Mouse (Mus musculus) adrenal gland, adult 2 months (tissue): ENCODE results near the gene 1700020A23Rik. TPM values are rescaled to one million over a fixed set of nuclear protein-coding genes. Genes with fewer than 3 reads are reported as not detected.

ENCODE experiments used
- DNase-seq: peaks from one replicate; pipeline ENCODE4 v3.0.0; 2021
- polyA plus RNA-seq: library from polyadenylated mRNA; depleted of rRNA; stranded (reverse); fragments of >200 nt; gene quantifications from 2 replicates; pipeline ENCODE4 v1.2.3, GENCODE M21; 2012; rRNA removed
- total RNA-seq, 2 experiments: library from RNA; stranded (reverse); gene quantifications; 2 replicates each; pipeline ENCODE4 v1.2.3; 2021

The 1700020A23Rik gene
- total and polyA plus RNA-seq, 3 experiments, result 1.0 TPM; not detected in 2

DNA sequence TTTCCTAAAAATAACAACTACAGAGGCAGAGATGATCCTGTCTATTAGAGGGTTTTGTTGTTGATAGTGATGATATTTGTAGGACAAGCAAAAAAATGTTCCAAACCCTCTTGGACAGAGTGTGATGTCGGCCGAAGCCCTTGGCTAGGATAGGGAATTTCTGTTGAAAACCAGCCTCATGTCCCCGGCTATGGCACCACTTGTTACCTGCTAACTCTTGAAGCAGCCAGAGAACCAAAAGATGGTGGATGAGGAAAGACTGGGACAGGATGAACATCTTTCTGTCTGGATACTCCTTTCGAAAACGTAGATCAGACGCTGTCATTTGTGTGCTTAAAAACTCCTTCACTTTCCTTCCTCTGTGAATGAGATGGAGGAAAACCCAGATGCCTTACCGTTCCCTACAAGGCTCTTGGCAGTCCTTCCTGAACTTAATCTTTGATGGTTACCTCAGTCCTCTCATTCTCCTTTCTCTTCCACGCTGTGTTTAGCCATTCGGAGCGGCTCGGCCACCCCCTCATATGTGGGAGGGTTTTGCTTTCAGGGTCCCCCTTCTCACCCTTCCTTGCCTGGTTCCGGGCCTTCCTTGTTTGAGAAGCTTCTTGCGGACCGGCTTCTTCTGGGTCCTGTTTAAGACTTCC, 46.1 kb downstream of the 1700020A23Rik start:
- no peak for DNase-seq

DNA sequence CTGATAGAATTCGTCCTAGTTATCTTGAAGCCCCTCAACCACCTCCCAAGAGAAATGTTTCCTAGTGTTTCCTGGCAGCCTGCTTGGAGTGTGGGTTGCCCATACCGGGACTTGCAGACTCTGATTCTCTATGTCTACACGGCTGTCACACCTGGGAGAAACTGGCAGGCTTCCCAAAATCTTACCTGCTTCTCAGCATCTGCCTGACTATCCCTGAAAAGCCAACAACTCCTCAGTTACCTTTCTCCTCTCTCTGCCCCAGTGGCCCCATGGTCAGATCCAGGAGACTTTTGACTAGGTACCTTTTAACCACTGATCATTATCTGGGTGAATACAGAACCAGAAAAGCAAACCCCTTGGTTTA, 46.6 kb downstream of the 1700020A23Rik start:
- no peak for DNase-seq

DNA sequence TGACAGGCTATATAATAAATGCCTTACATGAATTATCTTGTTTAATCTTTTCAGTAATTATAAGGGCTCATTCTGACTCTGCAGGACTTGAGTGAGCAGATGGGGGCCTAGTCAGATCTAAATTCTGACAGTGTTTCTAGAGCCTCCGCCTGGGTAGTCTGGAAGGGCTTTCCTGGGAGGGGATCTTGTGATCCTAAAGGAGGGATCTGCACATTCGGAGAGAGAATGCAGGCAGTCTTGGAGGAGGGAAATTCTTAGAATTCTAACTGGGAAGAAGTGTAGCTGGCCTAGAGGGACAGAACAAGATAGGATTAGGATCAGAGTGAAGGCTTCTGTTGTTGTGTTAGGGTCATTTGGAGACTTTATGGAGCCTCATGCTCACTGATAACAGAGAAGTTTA, 47.2 kb downstream of the 1700020A23Rik start:
- DNase-seq, result no peak

DNA sequence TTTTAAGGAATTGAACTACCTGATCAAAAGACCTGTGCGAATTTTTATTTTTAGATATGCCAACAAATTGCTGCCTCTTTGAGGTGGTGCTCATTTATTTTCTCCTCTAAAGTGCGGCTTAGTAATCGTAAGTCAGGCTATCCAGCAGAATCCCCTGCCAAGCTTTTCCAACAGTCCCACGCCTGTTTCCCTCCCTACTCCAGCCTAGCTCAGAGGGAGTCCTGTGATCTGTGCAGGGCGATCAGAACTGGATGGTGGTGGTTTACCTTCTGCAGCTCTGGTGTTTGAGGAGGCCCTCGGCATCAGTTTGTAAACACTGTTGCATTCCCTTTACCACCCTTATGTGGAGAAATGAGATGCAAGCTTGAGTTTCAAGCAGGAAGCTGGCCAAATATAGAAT, 48.4 kb downstream of the 1700020A23Rik start:
- no peak for DNase-seq

DNA sequence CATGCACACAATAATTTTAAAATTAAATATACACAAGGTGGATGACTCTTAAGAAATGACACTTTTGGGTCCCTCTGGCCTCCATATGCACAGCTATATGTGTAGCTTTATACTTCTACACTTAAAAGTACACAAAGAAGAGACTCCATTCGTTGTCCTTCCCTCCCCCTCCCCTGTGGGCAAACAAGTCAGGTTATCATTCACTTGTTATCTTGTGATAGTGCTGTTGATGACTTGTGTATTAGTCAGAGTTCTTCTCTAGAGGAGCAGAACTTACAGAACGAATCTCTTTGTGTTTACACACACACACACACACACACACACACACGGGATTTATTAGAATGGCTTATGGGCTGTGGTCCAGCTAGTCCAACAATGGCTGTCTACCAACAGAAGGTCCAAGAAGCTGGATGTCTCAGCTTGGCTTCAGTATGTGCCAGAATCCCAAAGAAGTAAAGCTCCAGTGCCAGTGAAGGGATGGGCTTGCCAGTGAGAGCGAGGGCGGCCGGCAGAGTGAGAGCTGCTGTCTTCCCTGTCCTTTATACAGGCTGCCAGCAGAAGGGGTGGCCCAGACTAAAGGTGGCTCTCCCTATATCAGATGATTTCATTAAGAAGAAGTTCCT, 49.8 kb downstream of the 1700020A23Rik start:
- DNase-seq, result no peak

Other genes starting within 250 kb of the 1700020A23Rik start
- gene Snrpb, start 225.9 kb upstream of the 1700020A23Rik start, total RNA-seq, result 100 to 1,000 TPM; 112 to 187 TPM
- gene Snrpb, start 225.9 kb upstream of the 1700020A23Rik start, polyA plus RNA-seq, result 350 and 452 TPM in 2 replicates
- gene Tmc2, start 210.1 kb upstream of the 1700020A23Rik start, total RNA-seq, result not detected
- not detected in 2 replicates for gene Tmc2, start 210.1 kb upstream of the 1700020A23Rik start, polyA plus RNA-seq
- 100 to 1,000 TPM in 1 of 2 experiments, 10 to 100 TPM in 1; 83.3 to 111 TPM for gene Nop56, start 130.8 kb upstream of the 1700020A23Rik start, total RNA-seq
- 38.7 and 57.7 TPM in 2 replicates for gene Nop56, start 130.8 kb upstream of the 1700020A23Rik start, polyA plus RNA-seq
- gene Idh3b, start 120.7 kb upstream of the 1700020A23Rik start, total RNA-seq, result 100 to 1,000 TPM; 522 to 542 TPM
- gene Idh3b, start 120.7 kb upstream of the 1700020A23Rik start, polyA plus RNA-seq, result 195 and 222 TPM in 2 replicates
- 1 to 10 TPM; 3.3 to 3.9 TPM for gene Ebf4, start 110.1 kb upstream of the 1700020A23Rik start, total RNA-seq
- gene Ebf4, start 110.1 kb upstream of the 1700020A23Rik start, polyA plus RNA-seq, result 12.1 and 15.3 TPM in 2 replicates
- gene Cpxm1, start 7.7 kb upstream of the 1700020A23Rik start, total RNA-seq, result 1 to 10 TPM; 5.0 to 7.7 TPM
- gene Cpxm1, start 7.7 kb upstream of the 1700020A23Rik start, polyA plus RNA-seq, result 8.8 and 10.5 TPM in 2 replicates
- gene Gm28372, start within 50 bp of the 1700020A23Rik start, total RNA-seq, result not detected
- gene Gm28372, start within 50 bp of the 1700020A23Rik start, polyA plus RNA-seq, result not detected in 2 replicates
- not detected for gene Tmem239, start 1.2 kb downstream of the 1700020A23Rik start, total RNA-seq
- 0.08 TPM in 1 of 2 replicates, not detected in the other for gene Tmem239, start 1.2 kb downstream of the 1700020A23Rik start, polyA plus RNA-seq
- gene Vps16, start 19.1 kb downstream of the 1700020A23Rik start, total RNA-seq, result 10 to 100 TPM; 55.4 to 57.0 TPM
- gene Vps16, start 19.1 kb downstream of the 1700020A23Rik start, polyA plus RNA-seq, result 44.8 and 44.9 TPM in 2 replicates
- 10 to 100 TPM; 15.4 to 17.2 TPM for gene Pced1a, start 19.4 kb downstream of the 1700020A23Rik start, total RNA-seq
- 40.8 and 43.3 TPM in 2 replicates for gene Pced1a, start 19.4 kb downstream of the 1700020A23Rik start, polyA plus RNA-seq
- gene Ptpra, start 45.0 kb downstream of the 1700020A23Rik start, total RNA-seq, result 100 to 1,000 TPM; 125 to 145 TPM
- gene Ptpra, start 45.0 kb downstream of the 1700020A23Rik start, polyA plus RNA-seq, result 80.0 and 113 TPM in 2 replicates
- gene Mrps26, start 158.5 kb downstream of the 1700020A23Rik start, total RNA-seq, result 10 to 100 TPM; 51.8 to 67.1 TPM
- gene Mrps26, start 158.5 kb downstream of the 1700020A23Rik start, polyA plus RNA-seq, result 148 and 163 TPM in 2 replicates
- not detected for gene Oxt, start 170.9 kb downstream of the 1700020A23Rik start, total RNA-seq
- not detected in 2 replicates for gene Oxt, start 170.9 kb downstream of the 1700020A23Rik start, polyA plus RNA-seq
- gene Avp, start 177.3 kb downstream of the 1700020A23Rik start, total RNA-seq, result not detected
- not detected in 2 replicates for gene Avp, start 177.3 kb downstream of the 1700020A23Rik start, polyA plus RNA-seq
- gene Fastkd5, start 224.8 kb downstream of the 1700020A23Rik start, total RNA-seq, result 10 to 100 TPM in 1 of 2 experiments, 1 to 10 TPM in 1; 10.0 to 16.1 TPM
- 0.40 and 0.52 TPM in 2 replicates for gene Fastkd5, start 224.8 kb downstream of the 1700020A23Rik start, polyA plus RNA-seq
- gene Ubox5, start 224.8 kb downstream of the 1700020A23Rik start, total RNA-seq, result 1 to 10 TPM; 6.4 to 7.1 TPM
- 5.8 and 6.3 TPM in 2 replicates for gene Ubox5, start 224.8 kb downstream of the 1700020A23Rik start, polyA plus RNA-seq
- 10 to 100 TPM; 14.3 to 21.4 TPM for gene Lzts3, start 237.5 kb downstream of the 1700020A23Rik start, total RNA-seq
- gene Lzts3, start 237.5 kb downstream of the 1700020A23Rik start, polyA plus RNA-seq, result 17.7 and 21.0 TPM in 2 replicates